Mouse (Mus musculus) MEL (cell line): Measurements from ENCODE around the gene Gm49387. TPM values are rescaled to one million over a fixed set of nuclear protein-coding genes. Genes with fewer than 3 reads are reported as not detected.

ENCODE experiments used
- DNase-seq: peaks from one replicate; pipeline ENCODE4 v3.0.0; 2011; ENCODE audit warnings: low read depth, low spot score
- H3K27ac ChIP-seq: 2 replicates; pipeline ENCODE4 v1.5.1; 2012; ENCODE audit warnings: low read depth, mild to moderate bottlenecking, control low read depth, low read length, moderate library complexity; ENCODE audit not compliant: control insufficient read depth
- H3K27me3 ChIP-seq, 2 experiments: fragments of 150-350 bp in 1 of 2; sonication (generic) in 1 of 2; 2 replicates each; pipeline ENCODE4 v1.6.1; 2012; ENCODE audit warnings: low read length in 2 of 2, mild to moderate bottlenecking in 2 of 2, improper control_type of control experiment in 1 of 2, moderate library complexity in 1 of 2; ENCODE audit not compliant: insufficient read depth in 2 of 2, control insufficient read depth in 1 of 2
- H3K36me3 ChIP-seq, 2 experiments: 2 replicates each; pipeline ENCODE4 v1.6.1; 2012 to 2014; ENCODE audit warnings: low read length in 2 of 2, improper control_type of control experiment in 1 of 2, inconsistent platforms in 1 of 2, mild to moderate bottlenecking in 1 of 2; ENCODE audit not compliant: insufficient read depth in 2 of 2, control insufficient read depth in 1 of 2
- H3K4me1 ChIP-seq, 2 experiments: fragments of 150-350 bp in 1 of 2; sonication (generic) in 1 of 2; 2 replicates each; pipeline ENCODE4 v1.6.1; 2012; ENCODE audit warnings: low read length in 2 of 2, improper control_type of control experiment in 1 of 2, mild to moderate bottlenecking in 1 of 2; ENCODE audit not compliant: insufficient read depth in 2 of 2, control insufficient read depth in 1 of 2
- H3K4me3 ChIP-seq, 2 experiments: fragments of 150-350 bp in 1 of 2; sonication (generic) in 1 of 2; 2 replicates each; pipeline ENCODE4 v1.5.1; 2012; ENCODE audit warnings: low read depth in 2 of 2, low read length in 2 of 2, mild to moderate bottlenecking in 2 of 2, moderate library complexity in 2 of 2, control low read depth in 1 of 2, improper control_type of control experiment in 1 of 2; ENCODE audit not compliant: control insufficient read depth in 1 of 2, insufficient read depth in 1 of 2
- H3K79me2 ChIP-seq: 2 replicates; pipeline ENCODE4 v1.6.1; 2012; ENCODE audit warnings: mild to moderate bottlenecking, low read length, moderate library complexity; ENCODE audit not compliant: control insufficient read depth, poor library complexity, insufficient read depth
- H3K9ac ChIP-seq: 2 replicates; pipeline ENCODE4 v1.6.1; 2012; ENCODE audit warnings: low read depth, mild to moderate bottlenecking, control low read depth, low read length, moderate library complexity; ENCODE audit not compliant: control insufficient read depth, poor library complexity, severe bottlenecking
- H3K9me3 ChIP-seq: fragments of 150-350 bp; sonication (generic); replicated peaks from 2 replicates; pipeline ENCODE4 v1.6.1; 2012; ENCODE audit warnings: mild to moderate bottlenecking, low read length, improper control_type of control experiment, moderate library complexity; ENCODE audit not compliant: insufficient read depth
- BHLHE40 ChIP-seq: IDR thresholded peaks from 2 replicates; pipeline ENCODE4 v1.6.1; 2012; ENCODE audit warnings: low read depth, mild to moderate bottlenecking, inconsistent platforms, low read length, improper control_type of control experiment, borderline replicate concordance
- CHD2 ChIP-seq: IDR thresholded peaks from 2 replicates; pipeline ENCODE4 v1.6.1; 2011; ENCODE audit warnings: low read length, improper control_type of control experiment
- CTCF ChIP-seq, 3 experiments: IDR thresholded peaks in 2 of 3; conservative IDR thresholded peaks in 1 of 3; 2 replicates each; pipeline ENCODE4 v1.5.1; 2011 to 2012; ENCODE audit warnings: low read length in 3 of 3, low read depth in 2 of 3, mild to moderate bottlenecking in 2 of 3, improper control_type of control experiment in 1 of 3, inconsistent platforms in 1 of 3, mixed read lengths in 1 of 3, moderate library complexity in 1 of 3; ENCODE audit not compliant: control insufficient read depth in 1 of 3, insufficient read depth in 1 of 3, poor library complexity in 1 of 3, severe bottlenecking in 1 of 3
- EP300 ChIP-seq, 2 experiments: IDR thresholded peaks; 2 replicates each; pipeline ENCODE4 v1.6.1; 2011; ENCODE audit warnings: improper control_type of control experiment in 2 of 2, low read length in 2 of 2, low read depth in 1 of 2, mild to moderate bottlenecking in 1 of 2
- ETS1 ChIP-seq: IDR thresholded peaks from 2 replicates; pipeline ENCODE4 v1.6.1; 2012; ENCODE audit warnings: low read depth, mild to moderate bottlenecking, inconsistent platforms, low read length, improper control_type of control experiment, moderate library complexity
- GABPA ChIP-seq: IDR thresholded peaks from 2 replicates; pipeline ENCODE4 v1.6.1; 2012; ENCODE audit warnings: low read depth, mild to moderate bottlenecking, inconsistent platforms, low read length, improper control_type of control experiment, moderate library complexity
- HCFC1 ChIP-seq: IDR thresholded peaks from 2 replicates; pipeline ENCODE4 v1.6.1; 2012; ENCODE audit warnings: low read depth, mild to moderate bottlenecking, inconsistent platforms, low read length, improper control_type of control experiment, moderate library complexity
- JUND ChIP-seq: IDR thresholded peaks from 2 replicates; pipeline ENCODE4 v1.6.1; 2011; ENCODE audit warnings: low read depth, mild to moderate bottlenecking, improper control_type of control experiment, low read length
- MAX ChIP-seq: IDR thresholded peaks from 2 replicates; pipeline ENCODE4 v1.6.1; 2011; ENCODE audit warnings: low read length, improper control_type of control experiment
- MAZ ChIP-seq: IDR thresholded peaks from 2 replicates; pipeline ENCODE4 v1.6.1; 2012; ENCODE audit warnings: low read depth, mild to moderate bottlenecking, inconsistent platforms, low read length, improper control_type of control experiment
- MEF2A ChIP-seq: IDR thresholded peaks from 2 replicates; pipeline ENCODE4 v1.6.1; 2014; ENCODE audit warnings: low read depth, mild to moderate bottlenecking, inconsistent platforms, low read length, improper control_type of control experiment; ENCODE audit not compliant: poor library complexity, insufficient replicate concordance, severe bottlenecking; ENCODE audit errors: extremely low read depth
- MYC ChIP-seq: IDR thresholded peaks from 2 replicates; pipeline ENCODE4 v1.6.1; 2011; ENCODE audit warnings: low read depth, mild to moderate bottlenecking, low read length, improper control_type of control experiment, moderate library complexity
- NELFE ChIP-seq: IDR thresholded peaks from 2 replicates; pipeline ENCODE4 v1.6.1; 2011; ENCODE audit warnings: low read depth, low read length, improper control_type of control experiment
- NRF1 ChIP-seq: IDR thresholded peaks from 2 replicates; pipeline ENCODE4 v1.6.1; 2014; ENCODE audit warnings: low read depth, mild to moderate bottlenecking, inconsistent platforms, low read length, improper control_type of control experiment, moderate library complexity; ENCODE audit not compliant: poor library complexity, insufficient read depth, severe bottlenecking
- POLR2A ChIP-seq, 2 experiments: IDR thresholded peaks; 2 replicates each; pipeline ENCODE4 v1.6.1; 2011 to 2012; ENCODE audit warnings: low read length in 2 of 2, mild to moderate bottlenecking in 2 of 2, control low read depth in 1 of 2, improper control_type of control experiment in 1 of 2, low read depth in 1 of 2, moderate library complexity in 1 of 2; ENCODE audit not compliant: control insufficient read depth in 1 of 2, insufficient read depth in 1 of 2, poor library complexity in 1 of 2
- POLR2AphosphoS5 ChIP-seq: IDR thresholded peaks from 2 replicates; pipeline ENCODE4 v1.6.1; 2012; ENCODE audit warnings: low read depth, borderline replicate concordance, mild to moderate bottlenecking, inconsistent platforms, low read length, moderate library complexity, mixed read lengths
- TAL1 ChIP-seq: IDR thresholded peaks from 2 replicates; pipeline ENCODE4 v1.6.1; 2012; ENCODE audit warnings: mild to moderate bottlenecking, inconsistent platforms, low read length, moderate library complexity, mixed read lengths
- TBP ChIP-seq: IDR thresholded peaks from 2 replicates; pipeline ENCODE4 v1.8.0; 2011; ENCODE audit warnings: low read depth, low read length, improper control_type of control experiment
- TCF12 ChIP-seq: IDR thresholded peaks from 2 replicates; pipeline ENCODE4 v1.6.1; 2014; ENCODE audit warnings: low read depth, mild to moderate bottlenecking, inconsistent platforms, low read length, improper control_type of control experiment, moderate library complexity
- UBTF ChIP-seq: IDR thresholded peaks from 2 replicates; pipeline ENCODE4 v1.6.1; 2012; ENCODE audit warnings: low read depth, mild to moderate bottlenecking, inconsistent platforms, low read length, improper control_type of control experiment, moderate library complexity, borderline replicate concordance; ENCODE audit not compliant: insufficient read depth
- ZKSCAN1 ChIP-seq: IDR thresholded peaks from 2 replicates; pipeline ENCODE4 v1.6.1; 2012; ENCODE audit warnings: low read depth, mild to moderate bottlenecking, inconsistent platforms, low read length, improper control_type of control experiment, moderate library complexity
- polyA plus RNA-seq, 2 experiments: library from polyadenylated mRNA; stranded (reverse) in 1 of 2; unstranded in 1 of 2; fragments of >175 nt in 1 of 2; fragments of >200 nt in 1 of 2; gene quantifications; 2 replicates each; pipeline versions ENCODE4 v1.2.1 to v1.2.4; 2012; ENCODE audit warnings: low replicate concordance in 2 of 2, low read depth in 1 of 2; ENCODE audit not compliant: insufficient read length in 2 of 2, insufficient read depth in 1 of 2, missing spikeins in 1 of 2
- total RNA-seq: library from RNA; depleted of rRNA; stranded (reverse); fragments of 300-350 nt; gene quantifications from 2 replicates; pipeline ENCODE4 v1.2.3, GENCODE M21; 2012

The Gm49387 gene
- total and polyA plus RNA-seq, 3 experiments: 0.14 TPM; not detected in 2

DNA sequence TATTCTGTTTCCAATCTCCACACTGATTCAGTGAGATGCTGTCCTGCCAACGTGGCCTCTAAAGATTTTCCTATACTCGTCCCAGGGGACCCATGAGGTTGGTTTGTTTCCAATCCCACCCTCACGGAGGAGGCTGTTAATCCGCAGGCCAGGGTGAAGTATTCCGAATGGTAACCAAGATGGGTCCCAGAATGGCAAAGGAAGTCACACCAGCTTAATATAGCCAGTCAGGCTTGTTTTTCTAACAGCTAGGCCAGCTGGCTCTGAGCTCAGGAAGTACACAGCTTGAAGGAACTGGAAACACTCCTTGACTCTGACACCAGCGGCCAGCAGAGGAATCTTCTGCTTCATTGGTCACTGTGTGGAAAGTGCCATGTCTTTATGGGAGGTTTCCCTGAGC lies 103.4 kb downstream of the Gm49387 start:
- Histone ChIP-seq H3K36me3 (no peaks in the 10 kb centered on the region), H3K4me3 (no peak overlapping the region), H3K9me3 (no peaks in the 10 kb centered on the region), H3K27me3 (peaks cover 2 to 6% of the 10 kb centered on the region in 2 experiments; a peak in 2 of 4 replicates), H3K9ac (no peak overlapping the region), H3K4me1 (no peaks in the 10 kb centered on the region), H3K79me2 (no peaks in the 10 kb centered on the region), H3K27ac (no peak overlapping the region)
- DNase-seq: no peak
- TF ChIP-seq ZKSCAN1 (no peak), NELFE (no peak), MAZ (no peak), HCFC1 (no peak), GABPA (no peak), CTCF (IDR thresholded peaks at IDR 0.05 in 2 of 3, conservative IDR thresholded peaks at IDR 0.05 in 1 of 3; ENCODE audit: control insufficient read depth in 1 of 3, insufficient read depth in 1 of 3, low read depth in 2 of 3, low read length in 3 of 3, poor library complexity in 1 of 3, severe bottlenecking in 1 of 3) (no peak), MEF2A (no peak), TBP (no peak)

DNA sequence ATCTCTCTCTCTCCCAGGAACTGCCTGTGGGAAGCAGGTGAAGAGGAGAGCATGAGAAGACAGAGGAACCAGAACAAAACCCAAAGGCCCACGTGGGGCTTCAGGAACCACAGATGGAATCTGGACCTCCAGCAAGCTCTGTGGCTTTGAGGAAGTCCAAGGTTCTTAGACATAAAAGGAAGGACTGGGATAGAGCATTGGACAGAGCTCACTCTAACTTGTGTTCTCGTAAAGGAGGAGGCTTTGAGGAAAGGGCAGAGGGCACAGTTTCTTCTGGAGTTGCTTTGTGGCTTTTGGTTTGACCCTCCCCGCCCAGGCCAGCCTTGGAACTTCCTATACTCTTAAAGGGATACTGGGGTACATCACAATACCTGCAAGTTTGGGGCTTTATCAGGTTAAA lies 108.0 kb downstream of the Gm49387 start:
- TF ChIP-seq POLR2AphosphoS5 (no peak), JUND (no peak), CHD2 (no peak), BHLHE40 (no peak), POLR2A (IDR thresholded peaks at IDR 0.05; ENCODE audit: control insufficient read depth in 1 of 2, insufficient read depth in 1 of 2, low read depth in 1 of 2, low read length in 2 of 2, poor library complexity in 1 of 2) (no peak), MAX (no peak), TAL1 (no peak), MAZ (no peak), UBTF (no peak), MYC (no peak), NRF1 (no peak), TCF12 (no peak), EP300 (IDR thresholded peaks at IDR 0.05; ENCODE audit: low read depth in 1 of 2, low read length in 2 of 2) (no peak), ETS1 (no peak)
- TF ChIP-seq, all 39 proteins: peak for 0
- DNase-seq: no peak
- no peak overlapping the region for H3K27ac ChIP-seq
- no peaks in the 10 kb centered on the region for H3K79me2 ChIP-seq
- no peak overlapping the region for H3K9ac ChIP-seq
- no peak overlapping the region for H3K4me3 ChIP-seq
- H3K4me1 ChIP-seq: 0 out of 4 replicates have a peak, but pooled peaks cover 0 to 3% of the 10 kb centered on the region in 2 experiments
- H3K36me3 ChIP-seq: no peaks in the 10 kb centered on the region
- H3K9me3 ChIP-seq: no peaks in the 10 kb centered on the region
- peaks cover 0 to 1% of the 10 kb centered on the region in 2 experiments; a peak in 2 of 4 replicates for H3K27me3 ChIP-seq
